Mouse (Mus musculus): ENCODE data around the gene Rmdn2. TPM values are rescaled to one million over a fixed set of nuclear protein-coding genes. Genes with fewer than 3 reads are reported as not detected.

Rmdn2 gene
- total RNA-seq, 2 experiments from 2014 or later = 9.5 to 10.9 TPM

- intact Hi-C loops (cut with DNase I) = no loop called here
- no peak for DNase-seq
These were observed 83.4 kb downstream of the Rmdn2 start for GRCm38 (mm10) chr17:79695106-79695505.

- no peak for DNase-seq
- intact Hi-C loops (cut with DNase I) = no loop called here
These were observed 83.9 kb downstream of the Rmdn2 start for GRCm38 (mm10) chr17:79695541-79695940.

- DNase-seq = no peak
- intact Hi-C loops (cut with DNase I) = no loop called here
These were observed 87.5 kb downstream of the Rmdn2 start for GRCm38 (mm10) chr17:79699197-79699596.

- no peak for DNase-seq
- intact Hi-C loops (cut with DNase I) = no loop called here
These were observed 89.2 kb downstream of the Rmdn2 start for GRCm38 (mm10) chr17:79700871-79701270.

- intact Hi-C loops (cut with DNase I) = no loop called here
- DNase-seq = no peak
These were observed 94.2 kb downstream of the Rmdn2 start for GRCm38 (mm10) chr17:79705671-79706455.

GRCm38 (mm10) chr17:79708168-79708567, 96.5 kb downstream of the Rmdn2 start:
- no peak for DNase-seq
- intact Hi-C loops (cut with DNase I) = no loop called here

GRCm38 (mm10) chr17:79709718-79710117, 98.1 kb downstream of the Rmdn2 start:
- intact Hi-C loops (cut with DNase I) = no loop called here
- DNase-seq = no peak

GRCm38 (mm10) chr17:79710246-79710842, 98.7 kb downstream of the Rmdn2 start:
- intact Hi-C loops (cut with DNase I) = no loop called here
- peak; percentile 51 for DNase-seq

- intact Hi-C loops (cut with DNase I) = no loop called here
- DNase-seq = no peak
These were observed 100.3 kb downstream of the Rmdn2 start for GRCm38 (mm10) chr17:79711944-79712343.

- intact Hi-C loops (cut with DNase I) = no loop called here
- no peak for DNase-seq
These were observed 100.9 kb downstream of the Rmdn2 start for GRCm38 (mm10) chr17:79712536-79712935.

- no peak for DNase-seq
- intact Hi-C loops (cut with DNase I) = no loop called here
These were observed 101.6 kb downstream of the Rmdn2 start for GRCm38 (mm10) chr17:79713276-79713642.

- DNase-seq = no peak
These were observed 102.1 kb downstream of the Rmdn2 start for GRCm38 (mm10) chr17:79713643-79714367.

GRCm38 (mm10) chr17:79714368-79714895, 102.8 kb downstream of the Rmdn2 start:
- DNase-seq = no peak
- intact Hi-C loops (cut with DNase I) = no loop called here

More at GRCm38 (mm10) chr17:79713643-79714367, 102.1 kb downstream of the Rmdn2 start:
- intact Hi-C loops (cut with DNase I) = no loop called here

GRCm38 (mm10) chr17:79714931-79715637, 103.4 kb downstream of the Rmdn2 start, which contains the start of gene Cyp1b1:
Gene Cyp1b1, minus strand, starts transcription at chr17:79715061.
- no peak for DNase-seq
- intact Hi-C loops (cut with DNase I) = no loop called here

- intact Hi-C loops (cut with DNase I) = no loop called here
- peak; percentile 88 for DNase-seq
These were observed 104.0 kb downstream of the Rmdn2 start for GRCm38 (mm10) chr17:79715649-79716143.

GRCm38 (mm10) chr17:79720681-79721080, 109.0 kb downstream of the Rmdn2 start:
- no peak for DNase-seq
- intact Hi-C loops (cut with DNase I) = no loop called here

- intact Hi-C loops (cut with DNase I) = no loop called here
- no peak for DNase-seq
These were observed 115.0 kb downstream of the Rmdn2 start for GRCm38 (mm10) chr17:79726613-79727012.

- no peak for DNase-seq
- intact Hi-C loops (cut with DNase I) = no loop called here
These were observed 116.5 kb downstream of the Rmdn2 start for GRCm38 (mm10) chr17:79728053-79728584.

- DNase-seq = no peak
- intact Hi-C loops (cut with DNase I) = no loop called here
These were observed 117.2 kb downstream of the Rmdn2 start for GRCm38 (mm10) chr17:79728585-79729503.

All from left cerebral cortex, postnatal 4 days (tissue).